Mouse (Mus musculus): Measurements from ENCODE around the gene Kif23.

- no peak for TF ChIP-seq POLR2A (IDR thresholded peaks at IDR 0.05; ENCODE audit: borderline replicate concordance, insufficient read depth, low read length)
- no peak for TF ChIP-seq CTCF (IDR thresholded peaks at IDR 0.05; ENCODE audit: borderline replicate concordance, insufficient read depth, low read depth, low read length)
These were observed 29.6 kb downstream of the Kif23 start for GRCm38 (mm10) chr9:61916986-61917385.
